Mouse (Mus musculus) splenic B cell, adult 2 months (primary cell): ENCODE measurements around the gene Ass1.

Experiments
- DNase-seq: peaks from one replicate; pipeline ENCODE4 v3.0.0-alpha.2; 2011; ENCODE audit warnings: low read depth, low spot score
- H3K27me3 ChIP-seq: 2 replicates; pipeline ENCODE4 v1.6.1; 2012; ENCODE audit warnings: mild to moderate bottlenecking, low read length, moderate library complexity, mixed read lengths; ENCODE audit not compliant: control insufficient read depth, poor library complexity, insufficient read depth, severe bottlenecking
- H3K36me3 ChIP-seq: 2 replicates; pipeline ENCODE4 v1.6.1; 2012; ENCODE audit warnings: mild to moderate bottlenecking, low read length, moderate library complexity, mixed read lengths; ENCODE audit not compliant: control insufficient read depth, poor library complexity, insufficient read depth, severe bottlenecking

The Ass1 gene

DNA sequence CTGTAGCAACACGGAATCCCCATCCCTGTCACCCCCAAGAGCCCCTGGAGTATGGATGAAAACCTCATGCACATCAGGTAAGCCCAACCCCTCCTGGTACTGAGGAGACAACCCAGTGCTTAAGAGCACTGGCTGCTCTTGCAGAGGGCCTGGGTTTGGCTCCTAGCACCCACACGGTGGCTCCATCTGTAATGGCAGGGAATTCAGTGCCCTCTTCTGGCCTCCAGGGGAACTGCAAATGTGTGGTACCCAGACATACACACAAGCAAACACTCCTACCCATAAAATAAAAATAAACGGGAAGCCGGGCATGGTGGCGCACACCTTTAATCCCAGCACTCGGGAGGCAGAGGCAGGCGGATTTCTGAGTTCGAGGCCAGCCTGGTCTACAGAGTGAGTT is 22.3 kb downstream of the Ass1 start:
- Histone ChIP-seq H3K27me3 (no peaks in the 10 kb centered on the region; the same call in 1 of the 2 replicates), H3K36me3 (0 out of 2 replicates have a peak, but pooled peaks cover 6% of the 10 kb centered on the region)
- DNase-seq: no peak

DNA sequence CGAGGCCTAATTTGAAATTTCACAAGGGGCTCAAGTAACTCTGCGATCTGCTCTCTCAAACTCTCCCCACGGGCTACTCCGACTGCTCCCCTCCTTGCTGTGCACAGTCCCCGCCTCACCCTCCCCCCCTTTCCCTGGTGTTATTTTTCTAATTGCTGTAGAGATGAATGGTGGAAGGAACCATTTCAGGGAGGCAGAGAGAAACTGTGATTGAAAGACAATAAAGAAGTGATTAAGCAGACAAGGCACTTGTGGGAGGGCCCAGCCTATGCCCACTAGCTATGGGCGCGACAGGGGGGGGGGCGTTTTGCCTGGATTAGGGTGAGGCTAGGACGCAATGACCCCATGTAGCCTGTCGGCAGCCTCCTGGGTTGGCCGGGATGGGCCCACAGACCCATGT is 23.2 kb downstream of the Ass1 start:
- 0 out of 2 replicates have a peak, but pooled peaks cover 4% of the 10 kb centered on the region for H3K36me3 ChIP-seq
- H3K27me3 ChIP-seq: no peaks in the 10 kb centered on the region; the same call in 1 of the 2 replicates
- no peak for DNase-seq

DNA sequence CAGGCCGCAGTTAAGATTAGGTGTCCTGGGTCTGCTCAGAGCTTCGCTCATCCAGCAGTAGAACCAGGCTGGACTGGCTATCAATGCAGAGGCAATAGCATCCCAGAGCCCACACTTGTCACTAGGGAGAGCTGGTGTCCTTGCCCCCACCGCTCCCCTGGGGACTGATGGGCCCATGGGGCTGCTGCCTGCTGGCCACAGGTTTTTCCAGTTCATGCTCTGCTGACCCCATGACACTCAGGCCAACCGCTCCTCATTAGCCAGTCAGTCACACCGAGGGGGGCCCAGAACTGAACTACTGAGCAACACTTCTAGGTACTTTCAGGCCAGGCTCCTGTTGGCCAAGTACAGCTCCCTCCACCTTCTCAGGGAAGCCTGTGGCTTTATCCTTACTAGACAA is 24.3 kb downstream of the Ass1 start:
- Histone ChIP-seq H3K36me3 (0 out of 2 replicates have a peak, but pooled peaks cover 4% of the 10 kb centered on the region), H3K27me3 (no peaks in the 10 kb centered on the region; the same call in 1 of the 2 replicates)
- no peak for DNase-seq

DNA sequence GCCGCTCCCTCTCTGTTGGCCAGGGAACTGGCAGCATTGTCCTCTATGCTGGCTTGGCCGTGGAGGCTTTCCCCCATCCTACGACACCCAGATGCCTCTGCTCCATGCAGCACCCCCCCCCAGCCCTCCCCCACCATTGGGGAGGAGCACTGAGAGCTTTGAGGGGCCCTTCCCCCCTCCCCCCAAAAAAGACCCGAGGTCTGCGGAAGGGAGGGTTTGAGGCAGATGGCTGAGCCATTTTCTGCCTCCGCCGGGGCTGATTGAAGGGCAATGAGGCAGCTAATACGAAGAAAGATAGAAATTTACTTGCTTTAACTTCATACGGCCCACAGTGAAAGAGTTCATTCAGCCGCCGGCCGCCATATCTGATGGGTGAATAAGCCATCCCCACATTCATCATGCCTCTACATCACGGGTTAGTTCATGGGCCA is 25.1 kb downstream of the Ass1 start:
- no peak for DNase-seq
- H3K27me3 ChIP-seq: no peaks in the 10 kb centered on the region
- H3K36me3 ChIP-seq: 0 out of 2 replicates have a peak, but pooled peaks cover 1% of the 10 kb centered on the region

DNA sequence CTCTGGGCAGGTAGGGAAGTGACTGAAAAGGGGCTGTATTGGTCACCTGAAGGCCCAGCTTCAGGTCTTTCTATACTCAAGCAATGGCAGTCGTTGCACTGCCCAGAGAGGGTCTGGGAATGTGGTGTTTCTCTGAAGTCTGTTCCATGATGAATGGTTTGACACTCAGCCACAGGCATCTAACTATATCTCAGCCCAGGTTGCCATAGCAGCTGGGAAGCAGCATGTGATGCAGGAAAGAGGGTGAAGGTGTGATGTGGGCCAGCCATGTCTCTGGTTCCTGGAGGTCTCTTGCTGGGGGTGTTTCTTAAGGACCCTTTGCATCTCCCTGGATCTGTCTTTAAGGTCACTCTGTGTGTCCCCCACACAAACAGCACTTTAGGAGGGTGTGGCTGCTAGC is 26.1 kb downstream of the Ass1 start:
- Histone ChIP-seq H3K27me3 (no peaks in the 10 kb centered on the region), H3K36me3 (0 out of 2 replicates have a peak, but pooled peaks cover 1% of the 10 kb centered on the region)
- DNase-seq: no peak

DNA sequence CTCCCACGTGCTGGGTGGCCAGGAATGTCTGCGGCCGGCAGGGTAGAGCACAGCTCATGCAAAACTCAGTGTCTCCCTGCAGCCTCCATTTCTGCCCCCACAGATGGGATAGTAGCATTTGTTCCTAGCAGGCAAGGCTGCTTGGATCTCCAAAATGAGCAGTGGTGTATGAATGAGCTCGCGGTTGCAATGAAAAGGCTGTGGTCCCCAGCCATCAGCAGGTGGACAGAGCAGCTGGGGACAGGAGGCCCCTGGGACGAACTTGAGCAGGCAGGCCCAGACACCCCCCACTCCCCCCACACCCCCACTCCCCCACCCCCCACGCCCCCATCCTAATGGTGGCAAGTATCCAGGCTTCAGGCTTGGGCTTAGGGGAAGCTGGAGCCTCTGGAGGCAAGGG is 27.1 kb downstream of the Ass1 start:
- H3K27me3 ChIP-seq: no peaks in the 10 kb centered on the region
- no peak for DNase-seq
- H3K36me3 ChIP-seq: 0 out of 2 replicates have a peak, but pooled peaks cover 1% of the 10 kb centered on the region

DNA sequence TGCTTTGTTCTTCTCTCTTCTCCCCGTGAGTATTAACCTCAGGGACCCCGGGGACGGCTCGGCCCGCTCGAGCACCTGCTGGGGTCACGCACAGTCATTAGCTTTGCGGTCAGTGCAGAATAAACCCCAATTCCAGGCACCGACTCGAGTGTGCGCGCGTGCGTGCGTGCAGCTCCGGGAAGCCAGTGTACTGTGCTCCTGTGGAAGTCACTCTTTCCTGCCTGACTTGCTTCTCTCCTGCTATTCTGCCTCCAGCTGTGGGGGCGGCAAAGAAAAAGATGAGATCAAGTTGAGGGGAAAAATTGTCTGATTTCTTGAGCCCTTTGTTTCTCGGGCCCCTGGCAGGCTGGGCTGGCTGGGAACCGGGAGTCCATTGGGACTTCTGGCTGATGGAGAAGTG is 27.6 kb downstream of the Ass1 start:
- no peaks in the 10 kb centered on the region for H3K36me3 ChIP-seq
- no peak for DNase-seq
- H3K27me3 ChIP-seq: no peaks in the 10 kb centered on the region

DNA sequence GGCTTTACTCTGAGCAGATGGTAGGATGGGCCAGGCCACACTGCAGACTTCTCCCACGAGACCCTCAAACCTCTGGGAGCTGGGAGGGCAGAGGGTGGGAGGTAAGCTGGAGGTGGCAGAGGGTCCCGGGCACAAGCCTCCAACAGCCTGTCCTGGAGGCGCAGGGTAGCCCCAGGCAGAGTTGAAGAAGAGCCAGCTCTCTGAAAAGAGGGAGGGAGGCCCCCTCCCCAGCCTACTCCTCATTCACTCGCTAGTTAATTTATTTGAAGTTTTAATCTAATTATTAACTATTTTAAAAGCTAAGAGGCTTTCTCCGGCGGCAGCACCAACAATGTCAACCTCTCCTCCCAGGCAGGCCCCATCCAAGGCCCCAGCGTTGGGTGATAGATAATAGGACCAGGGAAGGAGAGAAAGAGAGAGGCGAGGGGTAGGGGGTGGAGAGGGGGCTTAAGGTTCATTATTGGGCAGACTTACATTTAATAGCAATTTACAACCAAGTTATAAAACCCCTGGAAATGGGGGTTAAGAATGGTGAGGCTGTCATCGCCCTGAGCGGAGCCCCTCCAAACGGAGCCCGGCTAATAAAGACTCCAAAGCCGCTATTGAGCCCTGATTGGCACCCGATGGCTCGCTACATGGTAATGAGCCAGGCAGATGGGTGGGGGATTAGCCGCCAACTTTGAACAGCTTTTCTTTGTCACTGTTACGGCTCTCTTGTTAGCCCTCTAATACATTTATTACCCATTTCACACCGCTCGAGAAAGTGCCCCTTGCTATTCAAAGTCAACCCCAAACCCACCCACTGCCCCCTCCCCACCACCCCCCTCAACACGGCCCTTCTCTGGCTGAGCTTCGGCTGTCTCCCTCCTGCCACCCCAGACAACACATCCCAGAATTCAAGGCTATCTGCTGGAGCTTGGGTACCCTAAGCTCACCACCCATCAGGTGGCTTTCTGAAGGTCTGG is 29.6 kb downstream of the Ass1 start:
- no peaks in the 10 kb centered on the region for H3K36me3 ChIP-seq
- no peaks in the 10 kb centered on the region for H3K27me3 ChIP-seq
- DNase-seq: no peak

DNA sequence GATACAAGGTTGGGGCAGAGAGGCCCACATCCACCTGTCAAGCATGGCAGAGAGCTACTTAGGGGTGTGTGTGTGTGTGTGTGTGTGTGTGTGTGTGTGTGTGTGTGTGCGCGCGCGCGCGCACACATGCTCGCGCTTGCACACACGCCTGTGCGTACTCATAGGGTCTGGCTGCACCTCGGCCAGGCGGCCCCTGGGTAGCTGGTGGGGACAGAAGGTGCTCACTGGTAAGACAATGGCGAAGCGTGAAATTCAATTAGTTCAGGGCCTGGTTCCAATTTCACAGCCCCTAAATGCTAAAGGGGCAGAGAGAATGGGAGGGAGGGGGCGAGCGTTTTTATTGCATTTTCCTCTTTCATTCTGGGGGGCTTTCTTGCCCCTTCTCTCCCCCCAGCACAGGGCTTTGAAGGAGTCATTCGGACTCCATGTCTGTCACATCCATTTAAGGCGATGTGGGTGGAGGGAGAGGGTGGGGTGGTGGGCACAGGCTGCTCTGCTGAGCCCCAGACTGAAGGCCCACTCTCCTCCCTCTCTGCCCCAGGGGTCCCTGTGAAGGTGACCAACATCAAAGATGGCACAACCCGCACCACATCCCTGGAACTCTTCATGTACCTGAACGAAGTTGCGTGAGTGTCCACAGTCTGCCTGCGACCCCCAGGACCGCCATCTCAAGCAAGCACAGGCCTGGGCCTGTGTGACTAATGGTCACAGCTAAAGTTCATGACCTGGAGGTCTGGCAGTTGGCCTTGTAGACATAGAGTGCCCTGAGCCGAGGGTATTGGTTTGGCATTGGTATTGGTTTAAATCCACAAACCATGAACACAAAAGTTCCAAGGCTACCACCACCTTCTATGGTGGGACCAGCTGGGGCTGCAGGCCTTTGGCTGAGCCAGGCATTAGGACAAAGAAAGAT is 30.5 kb downstream of the Ass1 start:
- Histone ChIP-seq H3K27me3 (no peaks in the 10 kb centered on the region), H3K36me3 (no peaks in the 10 kb centered on the region)
- no peak for DNase-seq

DNA sequence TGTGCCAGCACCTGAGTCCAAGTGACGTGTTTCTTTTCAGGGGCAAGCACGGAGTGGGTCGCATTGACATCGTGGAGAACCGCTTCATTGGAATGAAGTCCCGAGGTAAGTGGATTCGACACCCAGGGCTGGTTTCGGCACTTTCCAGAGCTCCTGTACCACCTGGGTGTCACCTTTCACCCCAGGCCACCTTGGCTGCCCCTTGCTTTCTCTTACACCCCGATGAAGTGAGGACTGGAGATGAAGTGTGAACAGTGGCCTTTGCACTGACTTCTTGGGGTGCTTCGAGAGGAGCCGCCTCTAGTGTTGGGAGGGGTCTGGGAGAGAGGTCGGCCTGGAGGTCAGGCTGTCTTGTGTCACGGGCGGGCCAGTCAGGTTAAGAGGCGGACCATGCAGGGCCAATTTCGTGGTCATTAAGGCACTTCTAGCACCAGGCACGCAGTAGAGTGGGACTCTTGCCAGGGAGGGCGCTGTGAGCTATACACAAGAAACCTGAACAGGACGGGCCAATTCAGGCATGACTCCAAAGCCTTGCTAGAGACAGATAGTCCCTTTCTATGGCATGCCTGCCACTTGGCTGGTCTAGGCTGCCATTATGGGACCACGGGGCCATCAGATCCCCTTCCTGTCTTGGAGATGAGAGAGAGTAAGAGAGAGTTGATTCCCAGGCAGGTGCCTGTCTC is 31.6 kb downstream of the Ass1 start:
- Histone ChIP-seq H3K36me3 (no peaks in the 10 kb centered on the region), H3K27me3 (no peaks in the 10 kb centered on the region)
- DNase-seq: no peak

DNA sequence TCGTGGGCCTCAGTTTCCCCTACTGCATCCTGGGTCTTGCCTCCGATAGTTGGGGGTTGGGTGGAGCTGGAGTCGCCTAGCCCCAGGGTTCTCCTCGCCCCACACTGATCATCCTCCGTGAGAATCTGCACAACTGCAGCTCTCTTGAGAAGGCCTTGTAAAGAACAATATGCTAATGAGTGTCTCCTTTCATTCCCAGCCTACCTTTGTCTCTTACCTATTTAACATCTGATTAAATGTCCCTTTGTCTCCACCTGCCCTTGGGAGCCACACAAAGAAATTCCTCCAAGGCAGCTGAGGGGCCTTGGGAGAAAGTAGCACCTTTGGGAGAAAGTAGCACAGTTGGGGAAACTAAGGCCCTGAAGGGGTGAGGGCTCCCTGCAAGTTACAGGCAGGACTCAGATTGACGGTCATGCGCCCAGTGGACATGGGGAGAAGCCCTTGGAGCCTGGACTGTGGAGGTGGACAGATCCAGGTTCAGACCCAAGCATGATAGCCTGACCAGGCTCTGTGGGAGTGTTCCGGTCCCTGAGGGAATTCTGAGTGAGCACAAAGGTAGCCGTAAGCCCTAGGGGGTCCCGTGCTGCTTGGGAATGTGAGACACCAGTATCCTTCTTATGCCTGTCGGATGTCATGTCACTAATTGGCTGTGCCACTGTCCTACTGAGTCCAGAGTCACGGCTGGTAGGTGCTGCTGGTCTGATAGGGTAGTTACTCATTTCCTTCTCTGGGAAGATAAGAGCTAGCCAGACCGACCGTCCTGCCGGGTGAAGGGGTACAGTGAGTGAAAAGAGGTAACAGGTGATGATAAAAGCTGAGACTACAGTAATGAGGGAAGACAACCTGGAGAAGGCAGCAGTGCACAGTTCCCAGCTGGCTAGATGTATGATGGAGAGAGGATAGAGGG is 32.9 kb downstream of the Ass1 start:
- no peaks in the 10 kb centered on the region for H3K27me3 ChIP-seq
- no peak for DNase-seq
- H3K36me3 ChIP-seq: no peaks in the 10 kb centered on the region

DNA sequence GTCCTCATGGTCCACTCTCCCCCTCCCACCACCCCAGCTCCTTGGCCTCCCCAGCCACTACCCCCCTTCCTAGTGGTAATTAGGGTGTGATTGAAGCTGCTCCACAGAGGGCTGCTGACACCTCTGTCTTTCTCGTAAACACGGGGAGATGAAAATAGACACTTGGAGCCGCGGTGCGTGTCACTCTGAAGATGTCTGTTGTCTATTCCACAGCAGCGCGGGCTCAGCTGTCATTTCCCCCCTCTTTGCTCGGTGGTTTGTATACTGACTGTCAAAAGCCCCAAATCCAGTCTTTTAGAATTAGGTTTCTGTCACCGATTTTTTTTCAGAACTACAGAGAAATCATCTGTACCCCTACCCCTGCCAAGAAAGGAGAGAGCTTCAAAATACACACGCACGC is 35.5 kb downstream of the Ass1 start:
- no peaks in the 10 kb centered on the region for H3K27me3 ChIP-seq
- DNase-seq: no peak
- H3K36me3 ChIP-seq: no peaks in the 10 kb centered on the region

DNA sequence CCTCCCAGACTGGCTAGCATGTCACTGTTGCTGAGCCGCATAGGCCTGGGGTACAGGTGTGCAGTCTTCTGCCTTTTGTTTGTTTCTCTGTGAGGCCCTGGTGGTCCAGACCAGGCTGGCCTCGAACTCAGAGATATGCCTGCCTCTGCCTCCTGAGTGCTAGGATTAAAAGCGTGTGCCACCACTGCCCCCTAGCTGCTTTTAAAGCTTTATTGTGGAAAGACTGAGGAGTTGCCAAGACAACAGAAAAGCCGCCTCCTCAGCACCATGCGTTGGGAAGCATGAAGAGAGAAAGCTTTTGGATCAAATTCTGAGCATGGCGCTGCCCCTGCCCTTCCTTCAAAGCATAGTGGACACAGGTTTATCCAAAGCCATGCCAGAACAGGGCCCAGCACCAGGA is 38.8 kb downstream of the Ass1 start:
- H3K36me3 ChIP-seq: no peaks in the 10 kb centered on the region
- no peaks in the 10 kb centered on the region for H3K27me3 ChIP-seq
- DNase-seq: no peak
